Mouse (Mus musculus) macrophage (primary cell): ENCODE measurements around the gene Chuk. TPM values are rescaled to one million over a fixed set of nuclear protein-coding genes. Genes with fewer than 3 reads are reported as not detected.
A peak's percentile ranks its signal among the peaks of the same experiment; 100 is the strongest.

Experiments
- H3K27ac ChIP-seq: fragments of 350-480 bp; formaldehyde crosslinking; 2 replicates; pipeline ENCODE4 v1.9.0; 2021
- H3K36me3 ChIP-seq: fragments of 350-480 bp; formaldehyde crosslinking; 2 replicates; pipeline ENCODE4 v1.9.0; 2021; ENCODE audit errors: inconsistent target
- H3K4me3 ChIP-seq: fragments of 350-480 bp; formaldehyde crosslinking; 2 replicates; pipeline ENCODE4 v1.9.0; 2021; ENCODE audit errors: inconsistent target
- H3K79me2 ChIP-seq: fragments of 350-480 bp; formaldehyde crosslinking; 2 replicates; pipeline ENCODE4 v1.9.0; 2021; ENCODE audit errors: inconsistent target
- WGBS: methylation state at CpG from one replicate; pipeline ENCODE4 v1.1.7; 2026; ENCODE audit warnings: inconsistent platforms; ENCODE audit not compliant: missing documents; 5-methylcytosine and 5-hydroxymethylcytosine counted together
- polyA plus RNA-seq: library from polyadenylated mRNA; stranded (reverse); fragments of 250-400 nt; gene quantifications from 3 replicates; pipeline ENCODE4 v1.2.4, GENCODE M21; 2018; ENCODE audit warnings: inconsistent platforms

Chuk gene
- polyA plus RNA-seq, 1 experiment from 2014 or later, result 20.5 TPM

- 94% methylated on average over 9 of the region's 9 CpGs for WGBS
- Histone ChIP-seq H3K36me3 (peaks cover 67% of the 10 kb centered on the region), H3K79me2 (no peaks in the 10 kb centered on the region), H3K27ac (no peak overlapping the region), H3K4me3 (no peak overlapping the region)
Observed at GRCm38 (mm10) chr19:44076457-44076856, 30.8 kb downstream of the Chuk start.

GRCm38 (mm10) chr19:44074986-44075385 is 32.3 kb downstream of the Chuk start:
- Histone ChIP-seq H3K4me3 (no peak overlapping the region), H3K79me2 (no peaks in the 10 kb centered on the region), H3K27ac (no peak overlapping the region), H3K36me3 (peaks cover 55% of the 10 kb centered on the region)
- 89% methylated on average over 11 of the region's 11 CpGs for WGBS

- H3K36me3 ChIP-seq, result peaks cover 22% of the 10 kb centered on the region; the same call in 1 of the 2 replicates
- H3K27ac ChIP-seq, result no peak overlapping the region
- H3K4me3 ChIP-seq, result no peak overlapping the region
- peaks cover 28% of the 10 kb centered on the region for H3K79me2 ChIP-seq
- 95% methylated on average over 5 of the region's 5 CpGs for WGBS
Observed at GRCm38 (mm10) chr19:44071166-44071565, 36.1 kb downstream of the Chuk start.

GRCm38 (mm10) chr19:44069914-44070232 is 37.4 kb downstream of the Chuk start:
- 8% methylated on average over 4 of the region's 4 CpGs for WGBS
- Histone ChIP-seq H3K4me3 (peak overlapping the region; percentile 4; the same call in 1 of the 2 replicates), H3K79me2 (peaks cover 41% of the 10 kb centered on the region), H3K36me3 (peaks cover 14% of the 10 kb centered on the region; the same call in 1 of the 2 replicates), H3K27ac (no peak overlapping the region)

GRCm38 (mm10) chr19:44069121-44069913 is 38.0 kb downstream of the Chuk start, which contains the start of gene Erlin1:
TSS of gene Erlin1 (minus strand) at chr19:44069785.
- Histone ChIP-seq H3K36me3 (peaks cover 16% of the 10 kb centered on the region; the same call in 1 of the 2 replicates), H3K27ac (peak within 1 kb of the TSS; percentile 73)
- WGBS, result 1% methylated on average over 66 of the region's 75 CpGs

GRCm38 (mm10) chr19:44068232-44068631 is 39.0 kb downstream of the Chuk start:
- peaks cover 48% of the 10 kb centered on the region for H3K79me2 ChIP-seq
- peak overlapping the region; percentile 87 for H3K4me3 ChIP-seq
- peaks cover 17% of the 10 kb centered on the region; the same call in 1 of the 2 replicates for H3K36me3 ChIP-seq
- H3K27ac ChIP-seq, result no peak overlapping the region
- WGBS, result 51% methylated on average over 4 of the region's 4 CpGs

More at GRCm38 (mm10) chr19:44069121-44069913, 38.0 kb downstream of the Chuk start, which contains the start of gene Erlin1:
- Histone ChIP-seq H3K4me3 (peak within 1 kb of the TSS; percentile 87), H3K79me2 (peaks cover 46% of the 10 kb centered on the region)

- H3K27ac ChIP-seq, result no peak overlapping the region
- no peak overlapping the region for H3K4me3 ChIP-seq
- WGBS, result 38% methylated on average over 9 of the region's 9 CpGs
- H3K79me2 ChIP-seq, result peaks cover 48% of the 10 kb centered on the region
- H3K36me3 ChIP-seq, result peaks cover 14% of the 10 kb centered on the region; the same call in 1 of the 2 replicates
Observed at GRCm38 (mm10) chr19:44067323-44068049, 39.8 kb downstream of the Chuk start.

- Histone ChIP-seq H3K36me3 (peaks cover 37% of the 10 kb centered on the region), H3K4me3 (no peak overlapping the region), H3K79me2 (peaks cover 48% of the 10 kb centered on the region), H3K27ac (no peak overlapping the region)
- WGBS, result 95% methylated on average over 2 of the region's 2 CpGs
Observed at GRCm38 (mm10) chr19:44064734-44065133, 42.5 kb downstream of the Chuk start.

GRCm38 (mm10) chr19:44063773-44064172 is 43.5 kb downstream of the Chuk start:
- H3K79me2 ChIP-seq, result peaks cover 45% of the 10 kb centered on the region
- WGBS, result 92% methylated on average over 7 of the region's 7 CpGs
- no peak overlapping the region for H3K27ac ChIP-seq
- H3K4me3 ChIP-seq, result no peak overlapping the region
- peaks cover 44% of the 10 kb centered on the region for H3K36me3 ChIP-seq

- Histone ChIP-seq H3K36me3 (peaks cover 70% of the 10 kb centered on the region), H3K79me2 (peaks cover 11% of the 10 kb centered on the region), H3K27ac (no peak overlapping the region), H3K4me3 (no peak overlapping the region)
- WGBS, result 88% methylated on average over 3 of the region's 3 CpGs
Observed at GRCm38 (mm10) chr19:44060226-44060625, 47.1 kb downstream of the Chuk start.

- peaks cover 49% of the 10 kb centered on the region for H3K36me3 ChIP-seq
- no peaks in the 10 kb centered on the region for H3K79me2 ChIP-seq
- 96% methylated on average over 4 of the region's 4 CpGs for WGBS
- H3K4me3 ChIP-seq, result no peak overlapping the region
- no peak overlapping the region for H3K27ac ChIP-seq
Observed at GRCm38 (mm10) chr19:44055173-44055826, 52.0 kb downstream of the Chuk start.

GRCm38 (mm10) chr19:44050388-44050787 is 56.9 kb downstream of the Chuk start:
- no peak overlapping the region for H3K4me3 ChIP-seq
- 94% methylated on average over 3 of the region's 4 CpGs for WGBS
- H3K27ac ChIP-seq, result no peak overlapping the region
- no peaks in the 10 kb centered on the region for H3K79me2 ChIP-seq
- peaks cover 31% of the 10 kb centered on the region for H3K36me3 ChIP-seq

GRCm38 (mm10) chr19:44049282-44049681 is 58.0 kb downstream of the Chuk start:
- WGBS, result 63% methylated on average over 3 of the region's 3 CpGs
- Histone ChIP-seq H3K36me3 (peaks cover 33% of the 10 kb centered on the region), H3K4me3 (no peak overlapping the region), H3K27ac (no peak overlapping the region), H3K79me2 (peaks cover 9% of the 10 kb centered on the region)

GRCm38 (mm10) chr19:44045847-44046246 is 61.4 kb downstream of the Chuk start:
- Histone ChIP-seq H3K79me2 (peaks cover 20% of the 10 kb centered on the region), H3K27ac (no peak overlapping the region), H3K4me3 (no peak overlapping the region), H3K36me3 (peaks cover 33% of the 10 kb centered on the region)
- WGBS, result 33% methylated on average over 3 of the region's 3 CpGs
